Mouse (Mus musculus): ENCODE measurements at regions not wholly inside any gene's neighbourhood (a gene's known extent, or its start where the extent isn't known, plus 50 kb on each side); places are given as distances from the start of the nearest gene placed in this dataset.
"Not testable (repeated sequence)": the region's sequence is repeated elsewhere in the genome, so short reads cannot be mapped to it uniquely, and the experiment has no call there.

DNA sequence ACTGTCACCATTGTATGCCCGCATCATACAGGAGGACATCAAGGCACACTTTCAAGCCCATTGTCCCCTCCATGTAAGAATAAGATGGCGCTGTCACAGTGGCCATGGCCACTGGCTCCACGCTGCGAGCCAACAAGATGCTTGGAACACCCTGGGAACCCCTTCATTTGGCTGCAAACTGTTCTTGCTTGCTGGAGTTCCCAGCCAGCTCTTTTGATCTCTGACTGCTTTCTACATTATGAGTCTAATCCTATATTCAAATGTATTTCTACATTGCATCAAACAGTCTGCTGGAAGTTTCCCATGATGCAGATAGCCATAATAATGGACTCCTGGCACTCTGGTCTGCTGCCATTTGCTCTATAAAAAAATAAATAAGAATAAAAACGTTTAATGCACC, 131.6 kb upstream of the Irx2 start:
- DNase-seq (ENCODE audit: low spot score in 2 of 2), result no peak

DNA sequence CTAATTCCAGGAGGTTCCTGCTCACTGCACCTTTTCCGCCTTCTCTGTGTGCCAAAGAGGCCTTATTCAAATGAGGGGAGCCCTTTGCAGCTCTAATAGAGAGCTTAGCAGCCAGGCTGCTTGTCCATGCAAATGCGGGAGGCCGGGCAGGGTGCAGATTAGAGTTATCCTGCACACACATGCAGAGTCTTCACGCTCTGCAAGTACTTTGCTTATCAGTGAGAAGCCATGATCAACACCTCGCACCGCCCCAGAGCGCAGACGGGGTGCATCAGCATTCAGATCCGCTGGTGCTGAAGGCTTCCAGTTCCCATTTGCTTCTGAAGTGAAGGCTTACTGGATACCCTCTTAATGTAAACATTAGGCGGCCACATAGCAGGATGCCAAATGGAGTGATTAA, 131.1 kb upstream of the Irx2 start:
- no peak for DNase-seq (ENCODE audit: low spot score in 2 of 2)

DNA sequence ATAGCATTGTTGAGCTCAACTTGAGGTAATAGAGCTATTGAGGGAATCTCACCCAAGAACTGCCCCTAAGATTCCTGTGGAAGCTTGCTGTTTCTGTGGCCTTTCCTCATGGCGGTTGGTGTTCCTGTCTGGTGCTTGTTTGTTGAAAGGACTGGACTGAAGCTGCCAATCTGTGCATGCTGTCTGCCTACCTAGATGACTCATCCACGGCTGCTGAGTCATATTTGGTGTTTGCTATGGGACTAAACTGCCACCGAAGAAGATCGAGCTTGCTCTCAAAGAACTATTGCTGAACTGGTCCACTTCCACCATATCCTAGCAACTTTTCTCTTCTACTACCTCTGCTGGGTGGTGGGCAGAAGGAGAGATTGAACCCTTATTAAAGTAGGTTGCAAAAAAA, 122.7 kb upstream of the Irx2 start:
- DNase-seq (ENCODE audit: low spot score in 2 of 2), result peak; percentile 19 to 33

DNA sequence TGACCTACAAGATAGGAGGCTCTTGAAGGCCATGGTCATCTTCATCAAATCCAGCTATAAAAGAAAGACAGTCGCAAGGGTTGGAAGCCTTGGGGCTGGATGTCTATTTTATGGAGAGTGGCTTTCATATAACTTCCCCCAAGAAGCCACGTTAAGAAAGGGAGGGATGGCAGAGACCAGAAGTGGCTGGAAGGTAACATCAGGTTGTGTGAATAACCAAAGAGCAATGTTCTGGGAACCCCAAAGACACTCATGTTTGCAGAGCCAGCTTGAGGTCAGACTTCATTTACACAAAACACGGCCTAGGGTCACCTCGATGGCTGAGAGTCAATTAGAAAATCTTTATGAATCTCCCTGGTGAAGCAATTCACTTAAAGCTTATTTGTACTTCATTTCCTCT, 90.0 kb upstream of the Irx2 start:
- no peak for DNase-seq (ENCODE audit: low spot score in 2 of 2)

DNA sequence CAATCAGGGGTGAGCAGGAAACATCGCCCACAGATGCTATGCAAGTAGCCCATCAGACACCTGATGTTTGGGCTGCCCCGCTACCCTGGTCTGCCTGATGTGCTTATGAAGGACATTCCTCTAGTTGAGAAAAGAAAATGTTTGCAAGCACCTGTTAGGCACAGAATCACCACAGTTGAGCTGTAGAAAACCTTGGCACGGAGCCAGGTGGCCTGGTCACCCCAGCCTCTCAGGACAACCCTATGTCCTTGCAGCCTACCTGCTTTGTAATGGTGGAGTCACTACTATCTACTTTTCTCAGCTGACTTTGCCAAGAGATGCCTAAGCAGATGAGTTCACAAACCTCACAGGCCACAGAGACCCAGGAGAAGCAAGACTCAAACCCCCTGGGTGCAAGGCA, 86.9 kb upstream of the Irx2 start:
- DNase-seq (ENCODE audit: low spot score in 2 of 2), result no peak

DNA sequence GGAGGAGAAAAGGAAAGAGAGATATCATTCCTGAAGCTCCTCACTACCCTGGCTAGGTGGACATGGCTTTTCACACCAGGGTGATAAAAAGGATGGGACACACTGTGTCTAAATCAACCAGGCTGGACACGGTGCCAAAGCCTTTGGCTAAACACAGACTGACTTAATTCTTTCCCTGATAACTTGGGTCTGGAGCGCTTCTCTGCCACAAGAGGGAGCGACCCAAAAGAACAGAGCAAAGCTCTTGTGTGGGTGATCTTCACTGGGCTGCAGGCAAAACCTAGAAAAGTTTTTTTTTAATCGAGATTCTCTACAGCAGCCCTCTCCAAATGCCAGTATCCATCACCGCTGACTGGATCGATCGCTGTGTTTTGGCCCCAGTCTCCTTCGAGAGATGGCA, 70.7 kb upstream of the Irx2 start:
- no peak for DNase-seq (ENCODE audit: low spot score in 2 of 2)

DNA sequence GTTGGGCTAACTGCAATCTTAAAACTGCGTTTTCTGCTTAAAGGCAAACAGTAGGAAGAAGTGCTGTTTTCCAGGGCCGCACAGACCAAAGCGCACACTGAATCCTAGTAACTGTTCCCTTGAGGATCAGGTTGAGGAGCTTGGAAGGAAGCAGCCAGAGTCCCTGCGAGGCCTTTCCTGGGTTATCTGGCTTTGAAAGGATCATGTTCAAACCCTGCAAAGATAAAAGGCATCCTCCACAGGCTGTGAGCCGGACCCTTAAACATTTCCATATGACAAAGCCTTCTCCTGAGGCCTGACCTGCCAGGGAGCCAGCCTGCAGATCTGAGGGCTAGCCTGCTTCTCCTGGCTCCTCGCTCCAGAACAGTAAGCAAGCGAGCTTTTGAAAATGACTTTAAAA, 56.7 kb upstream of the Irx2 start:
- no peak for DNase-seq (ENCODE audit: low spot score in 2 of 2)

DNA sequence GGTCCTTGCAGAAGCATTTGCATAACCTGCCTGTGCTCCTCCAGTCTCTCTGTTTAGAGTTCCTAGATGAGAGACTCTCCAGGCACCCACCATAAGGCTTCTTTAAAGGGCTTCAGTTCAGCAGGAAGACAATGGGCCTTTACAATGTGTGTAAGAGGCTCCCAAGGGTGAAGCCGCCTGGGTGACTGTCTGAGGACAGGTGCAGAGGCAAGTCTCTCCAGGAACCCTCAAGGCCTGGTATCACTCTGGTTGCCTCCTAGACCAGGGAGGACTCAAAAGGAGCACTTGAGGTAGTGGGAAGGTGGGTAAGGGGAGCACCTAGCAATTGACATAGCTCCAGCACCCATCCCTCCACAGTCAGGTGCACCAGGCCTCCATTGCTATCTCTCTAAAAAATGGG, 55.8 kb upstream of the Irx2 start:
- DNase-seq (ENCODE audit: low spot score in 2 of 2), result no peak

DNA sequence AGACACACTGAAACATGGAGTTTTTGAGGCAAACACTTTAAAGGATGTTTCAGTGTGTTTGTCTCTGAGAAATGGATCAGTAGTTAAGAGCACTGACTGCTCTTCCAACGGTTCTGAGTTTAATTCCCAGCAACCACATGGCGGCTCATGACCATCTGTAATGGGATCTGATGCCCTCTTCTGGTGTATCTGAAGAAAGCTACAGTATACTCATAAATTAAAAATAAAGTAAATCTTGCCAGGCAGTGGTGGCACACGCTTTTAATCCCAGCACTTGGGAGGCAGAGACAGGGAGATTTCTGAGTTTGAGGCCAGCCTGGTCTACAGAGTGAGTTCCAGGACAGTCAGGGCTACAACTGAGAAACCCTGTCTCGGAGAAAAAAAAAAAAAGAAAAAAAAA, 54.5 kb upstream of the Irx2 start:
- DNase-seq (ENCODE audit: low spot score in 2 of 2), result not testable (repeated sequence)

DNA sequence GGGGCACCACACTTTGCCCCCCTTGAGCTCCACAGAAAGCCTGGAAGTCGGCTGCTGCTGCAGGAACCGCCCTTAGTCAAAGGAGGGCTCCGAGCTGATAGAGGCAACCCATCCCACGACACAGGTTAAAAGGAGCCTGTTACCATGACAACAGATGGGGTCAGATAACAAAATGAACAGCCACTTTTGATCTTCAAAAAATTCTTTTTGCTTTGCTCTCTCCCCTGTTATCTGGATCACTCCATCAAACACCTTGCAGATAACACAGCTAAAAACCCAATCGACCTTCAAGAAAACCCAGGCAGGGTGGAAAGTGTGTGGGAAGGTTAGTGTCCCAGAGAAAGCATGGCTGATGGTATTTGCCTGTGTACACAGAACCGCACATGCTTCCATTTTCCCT, 52.1 kb upstream of the Irx2 start:
- DNase-seq (ENCODE audit: low spot score in 2 of 2), result no peak

DNA sequence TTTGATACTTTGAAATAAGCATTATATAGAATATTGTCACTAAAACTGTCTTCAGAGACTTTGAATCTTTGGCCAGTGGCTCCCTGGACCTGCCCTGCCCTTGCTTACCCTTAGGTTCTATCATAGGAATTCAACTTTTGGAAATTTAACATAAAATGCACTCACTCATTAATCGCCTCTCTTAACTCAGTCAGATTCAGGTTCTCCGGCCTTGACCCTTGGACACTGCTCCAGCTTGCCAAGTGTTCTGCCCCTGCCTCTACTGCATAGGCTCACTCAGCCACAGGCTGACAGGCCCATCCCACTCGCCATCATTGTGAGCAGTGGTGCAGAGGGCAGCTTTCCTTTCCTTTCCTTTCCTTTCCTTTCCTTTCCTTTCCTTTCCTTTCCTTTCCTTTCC, 50.2 kb upstream of the Irx2 start:
- no peak for DNase-seq (ENCODE audit: low spot score in 2 of 2)
